Mouse (Mus musculus): ENCODE measurements around the gene Vmn1r120.
"Not testable (repeated sequence)": the region's sequence is repeated elsewhere in the genome, so short reads cannot be mapped to it uniquely, and the experiment has no call there.

Gene Vmn1r120

DNA sequence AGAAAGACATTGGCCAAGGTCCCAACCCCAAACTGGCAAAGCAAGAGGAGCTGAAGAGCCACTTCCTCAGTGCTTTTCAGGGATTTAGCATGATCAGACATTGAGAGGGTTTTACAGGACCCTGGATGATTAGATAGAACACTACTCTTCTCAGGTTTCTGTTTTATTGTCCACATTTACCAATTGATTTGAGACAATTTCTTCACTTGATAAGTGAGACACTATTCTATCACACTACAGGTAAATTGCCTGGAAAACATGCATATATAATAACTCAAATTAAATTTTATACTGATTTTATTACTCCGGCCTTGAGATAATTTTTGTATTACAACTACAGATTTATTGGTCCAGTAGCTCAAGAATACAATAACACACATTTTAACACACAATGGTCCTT lies at the start of gene Vmn1r120:
Gene Vmn1r120, minus strand, starts transcription at position 101 of the 400 bp plus-strand sequence.
- in situ Hi-C loops (cut with MboI; ENCODE audit: low pct_unique_long_range_greater_than_20kb in 1 of 2, low sequenced_read_pairs in 2 of 2, unreplicated experiment in 1 of 2), result not testable (repeated sequence)

GRCm38 (mm10) chr7:21098413-21098812 lies 44.8 kb upstream of the Vmn1r120 start, which contains the start of gene Vmn1r121:
TSS of gene Vmn1r121 (minus strand) at chr7:21098513.
- in situ Hi-C loops (cut with MboI; ENCODE audit: low pct_unique_long_range_greater_than_20kb in 1 of 2, low sequenced_read_pairs in 2 of 2, unreplicated experiment in 1 of 2), result not testable (repeated sequence)

DNA sequence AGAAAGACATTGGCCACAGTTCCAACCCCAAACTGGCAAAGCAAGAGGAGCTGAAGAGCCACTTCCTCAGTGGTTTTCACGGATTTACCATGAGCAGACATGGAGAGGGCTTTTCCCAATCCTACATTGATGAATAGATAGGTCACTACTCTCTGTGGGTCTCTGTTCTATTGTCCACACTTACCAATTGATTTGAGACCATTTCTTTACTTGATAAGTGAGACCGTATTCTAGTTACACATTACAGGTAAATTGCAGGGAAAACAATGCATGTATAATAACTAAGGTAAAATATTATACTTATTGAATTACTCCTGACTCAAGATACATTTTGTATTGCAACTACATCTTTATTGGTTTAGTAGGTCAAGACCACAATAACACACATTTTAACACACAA lies 41.2 kb downstream of the Vmn1r120 start, which contains the start of gene Vmn1r119:
Gene Vmn1r119, minus strand, starts transcription at position 101 of the 400 bp plus-strand sequence.
- in situ Hi-C loops (cut with MboI; ENCODE audit: low pct_unique_long_range_greater_than_20kb in 1 of 2, low sequenced_read_pairs in 2 of 2, unreplicated experiment in 1 of 2), result not testable (repeated sequence)
